Mouse (Mus musculus) ES-Bruce4 (cell line): Measurements from ENCODE around the gene Coq8b.

ENCODE experiments used
- CTCF ChIP-seq: IDR thresholded peaks from one replicate; pipeline ENCODE4 v1.8.1; 2011; ENCODE audit warnings: low read depth, low read length
- EP300 ChIP-seq: IDR thresholded peaks from 2 replicates; pipeline ENCODE4 v1.6.1; 2011; ENCODE audit warnings: low read depth, low read length; ENCODE audit not compliant: insufficient read depth
- POLR2A ChIP-seq: IDR thresholded peaks from one replicate; pipeline ENCODE4 v1.8.1; 2011; ENCODE audit warnings: low read length; ENCODE audit not compliant: insufficient read depth

GRCm38 (mm10) chr7:27296518-27296917, 63.7 kb downstream of the Coq8b start:
- TF ChIP-seq CTCF (peak; percentile 28), POLR2A (no peak), EP300 (no peak)
